Mouse (Mus musculus): ENCODE data around the gene Hilpda.

Hilpda gene

DNA sequence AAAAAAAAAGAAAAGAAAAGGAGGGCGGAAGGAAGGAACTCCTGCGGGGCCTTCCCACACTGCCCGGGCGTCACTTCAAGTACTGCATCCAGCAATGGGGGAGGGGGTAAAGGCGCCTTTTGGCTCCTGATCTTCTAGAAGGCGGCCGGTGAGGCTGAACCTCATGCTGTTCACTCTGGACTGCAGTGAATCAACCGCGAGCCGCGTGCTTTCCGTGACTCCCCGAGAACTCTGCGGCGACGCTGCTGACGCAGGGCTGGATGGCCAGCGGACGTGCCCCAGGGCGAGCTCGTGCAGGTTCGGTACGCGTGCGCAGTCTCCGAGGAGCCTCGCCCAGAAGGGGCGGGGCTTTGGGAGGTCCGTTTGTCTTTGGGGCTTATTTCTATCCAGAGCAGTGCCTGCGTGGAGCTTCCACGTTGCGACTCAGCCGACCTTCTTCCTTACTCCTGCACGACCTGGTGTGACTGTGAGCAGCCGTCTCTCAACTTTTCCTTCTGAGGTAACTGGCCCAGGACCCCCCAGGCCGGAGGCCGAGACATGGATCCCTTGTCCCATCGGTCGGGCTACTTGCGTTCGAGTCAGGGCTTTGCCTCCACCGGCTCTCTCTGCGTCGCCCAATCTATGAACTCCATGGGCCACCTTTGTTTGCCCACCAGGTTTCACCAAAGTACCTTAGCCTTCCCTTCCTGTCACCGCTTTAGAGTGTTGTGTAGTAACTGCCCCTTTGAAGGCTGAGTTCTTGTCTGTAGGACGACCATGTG, at the start of gene Hilpda:
Gene Hilpda, plus strand, starts transcription at position 177 of the 761 bp plus-strand sequence.
- DNase-seq (ENCODE audit: low read depth) = peak; percentile 100

DNA sequence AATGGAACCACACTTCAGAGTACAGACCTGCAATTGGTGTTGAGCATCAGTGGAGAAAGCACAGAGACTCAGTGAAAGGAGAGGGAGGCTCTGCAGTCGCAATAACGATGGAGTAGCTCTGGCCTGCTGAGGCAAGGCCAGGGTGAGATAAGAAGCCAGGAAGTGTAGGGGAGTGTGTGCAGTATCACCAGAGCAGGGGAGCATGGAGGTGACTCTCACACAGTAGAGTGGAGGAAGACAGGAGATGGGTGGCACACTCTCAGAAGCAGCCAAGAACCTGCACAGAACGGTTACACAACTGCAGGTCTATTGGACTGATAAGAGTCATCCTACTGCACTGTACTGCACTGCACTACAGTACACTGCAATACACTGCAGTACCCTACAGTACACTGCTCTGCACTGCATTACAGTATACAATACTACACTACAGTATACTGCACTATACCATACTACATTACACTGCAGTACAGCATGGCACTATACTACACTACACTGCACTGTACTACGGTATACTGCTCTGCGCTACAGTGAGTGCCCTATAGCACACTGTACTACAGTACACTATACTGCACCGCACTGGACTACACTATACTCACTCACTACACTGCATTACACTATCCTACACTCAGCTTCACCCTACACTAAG, 42.9 kb upstream of the Hilpda start:
- DNase-seq (ENCODE audit: low read depth) = no peak

GRCm38 (mm10) chr6:29230386-29230785, 41.9 kb upstream of the Hilpda start:
- DNase-seq (ENCODE audit: low read depth) = no peak

DNA sequence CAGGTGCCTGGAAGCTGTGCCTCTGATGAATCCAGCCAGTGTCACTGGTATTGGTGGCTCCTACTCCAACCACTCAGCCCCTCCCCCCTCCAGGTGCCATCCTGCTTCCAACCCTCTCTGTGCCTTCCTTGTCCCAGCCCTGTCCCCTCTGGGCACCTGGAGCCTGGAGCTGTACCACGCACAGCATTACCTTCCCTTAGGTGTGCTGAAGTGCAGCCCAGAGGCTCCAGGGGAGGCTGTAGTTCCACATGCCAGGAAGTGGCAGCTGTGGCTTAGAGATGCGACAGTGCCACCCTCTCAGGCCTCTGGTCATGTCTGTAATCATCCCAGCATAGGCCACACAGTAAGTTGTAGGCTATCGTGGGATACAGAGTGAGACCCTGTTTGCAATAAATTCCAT, 40.5 kb upstream of the Hilpda start:
- no peak for DNase-seq (ENCODE audit: low read depth)

DNA sequence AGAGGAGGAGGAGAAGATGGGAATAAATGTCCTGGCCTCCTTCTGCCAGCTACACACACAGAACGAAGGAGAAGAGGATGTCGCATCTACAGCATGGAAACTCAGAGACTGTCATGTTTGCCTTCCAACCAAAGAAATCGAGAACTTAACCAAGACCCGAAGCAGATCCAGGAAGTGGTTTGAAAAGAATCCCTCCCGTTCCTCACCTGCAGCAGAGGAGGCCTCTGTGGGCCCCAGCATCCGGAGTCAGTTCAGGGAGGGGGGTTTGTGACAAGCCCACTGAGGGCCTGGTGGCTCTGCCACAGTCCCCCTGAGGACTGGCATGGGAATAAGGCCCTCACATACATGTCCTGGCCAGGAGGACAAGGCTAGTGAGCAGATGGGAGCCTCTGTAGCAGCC, 40.0 kb upstream of the Hilpda start:
- no peak for DNase-seq (ENCODE audit: low read depth)

DNA sequence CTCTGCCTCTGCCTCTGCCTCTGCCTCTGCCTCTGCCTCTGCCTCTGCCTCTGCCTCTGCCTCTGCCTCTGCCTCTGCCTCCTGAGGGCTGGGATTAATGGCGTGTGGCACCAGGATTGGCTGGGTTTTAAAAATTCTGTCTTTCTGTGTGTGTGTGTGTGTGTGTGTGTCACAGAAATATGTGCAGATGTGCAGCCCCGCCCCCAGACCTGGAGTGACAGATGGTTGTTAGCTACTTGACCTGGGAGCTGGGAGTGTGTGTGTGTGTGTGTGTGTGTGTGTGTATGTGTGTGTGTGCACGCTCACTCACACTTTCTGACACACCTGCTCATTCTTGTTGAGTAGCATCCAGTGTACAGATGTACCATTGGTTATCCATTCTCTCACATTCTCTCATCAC, 38.6 kb upstream of the Hilpda start:
- DNase-seq (ENCODE audit: low read depth) = no peak

DNA sequence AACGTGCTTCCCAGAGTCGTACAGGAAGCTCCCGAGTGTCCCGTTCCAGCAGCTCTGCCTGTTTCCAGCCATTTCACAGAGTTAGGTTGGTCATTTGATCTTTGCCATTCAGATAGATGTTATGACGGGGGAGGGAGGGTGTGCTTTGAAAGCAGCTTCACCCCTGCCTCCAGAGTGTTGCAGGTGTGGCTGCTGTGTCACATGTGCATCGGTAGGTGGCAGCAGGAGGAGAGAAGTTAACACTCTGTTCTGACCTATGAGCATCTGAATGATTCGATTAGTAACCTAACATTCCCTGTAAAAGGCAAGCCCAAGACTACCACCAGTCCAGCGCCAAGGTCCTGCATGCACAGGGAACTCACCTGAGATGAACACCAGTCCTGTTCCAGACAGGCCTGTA, 38.0 kb upstream of the Hilpda start:
- peak; percentile 67 for DNase-seq (ENCODE audit: low read depth)

DNA sequence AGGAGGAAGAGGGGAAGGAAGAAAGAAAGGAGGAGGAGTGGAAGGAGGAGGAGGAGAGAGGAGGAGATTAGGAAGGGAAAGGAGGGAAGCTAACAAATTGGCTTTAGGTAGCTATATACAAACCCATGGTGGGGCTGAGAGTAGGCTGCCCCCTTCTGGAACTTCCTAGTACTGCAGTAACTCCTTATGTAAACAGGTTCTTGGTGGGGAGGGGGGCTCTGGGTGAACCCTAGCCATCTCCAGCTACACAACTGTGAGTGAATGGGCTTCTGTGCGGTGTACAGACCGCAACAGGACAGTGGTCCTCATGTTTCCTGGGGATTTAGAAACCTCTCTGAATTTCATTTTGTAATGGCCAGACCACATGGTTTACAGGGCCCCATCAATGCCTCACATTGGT, 31.5 kb upstream of the Hilpda start:
- peak; percentile 80 for DNase-seq (ENCODE audit: low read depth)

DNA sequence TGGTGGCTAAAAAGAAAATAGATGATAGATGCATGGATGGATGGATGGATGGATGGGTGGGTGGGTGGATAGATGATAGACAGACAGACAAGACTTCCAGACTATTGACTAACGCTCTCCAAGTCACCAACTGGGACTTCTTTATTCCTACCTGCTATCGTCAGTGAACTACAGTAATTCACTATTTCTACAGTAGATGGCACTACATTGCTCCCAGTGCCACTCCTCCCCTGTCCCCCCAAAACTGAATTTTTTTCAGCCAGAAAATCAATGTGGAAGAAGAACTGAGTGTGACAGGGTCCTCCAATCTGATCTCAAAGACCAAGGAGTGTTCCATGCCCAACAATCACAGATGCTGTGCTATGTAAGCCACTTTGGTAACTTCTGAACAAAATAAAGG, 30.6 kb upstream of the Hilpda start:
- DNase-seq (ENCODE audit: low read depth) = peak; percentile 42

DNA sequence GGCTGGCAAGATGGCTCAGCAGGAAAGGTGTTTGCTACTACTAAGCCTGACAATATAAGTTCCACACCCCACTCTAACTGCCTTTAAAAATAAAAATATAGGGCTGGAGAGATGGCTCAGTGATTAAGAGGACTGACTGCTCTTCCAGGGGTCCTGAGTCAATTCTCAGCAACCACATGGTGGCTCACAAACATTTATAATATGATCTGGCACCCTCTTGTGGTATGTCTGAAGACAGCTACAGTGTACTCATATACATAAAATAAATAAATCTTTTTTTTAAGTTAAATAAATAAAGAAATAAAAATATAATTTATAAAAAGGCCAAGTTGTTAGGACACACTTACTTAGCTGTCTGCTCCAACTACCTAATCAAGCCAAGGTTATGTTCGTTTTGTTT, 30.0 kb upstream of the Hilpda start:
- DNase-seq (ENCODE audit: low read depth) = peak; percentile 63

GRCm38 (mm10) chr6:29245272-29246120, 26.8 kb upstream of the Hilpda start:
- no peak for DNase-seq (ENCODE audit: low read depth)

GRCm38 (mm10) chr6:29246183-29246582, 26.1 kb upstream of the Hilpda start:
- no peak for DNase-seq (ENCODE audit: low read depth)

GRCm38 (mm10) chr6:29246585-29246984, 25.7 kb upstream of the Hilpda start:
- DNase-seq (ENCODE audit: low read depth) = no peak

DNA sequence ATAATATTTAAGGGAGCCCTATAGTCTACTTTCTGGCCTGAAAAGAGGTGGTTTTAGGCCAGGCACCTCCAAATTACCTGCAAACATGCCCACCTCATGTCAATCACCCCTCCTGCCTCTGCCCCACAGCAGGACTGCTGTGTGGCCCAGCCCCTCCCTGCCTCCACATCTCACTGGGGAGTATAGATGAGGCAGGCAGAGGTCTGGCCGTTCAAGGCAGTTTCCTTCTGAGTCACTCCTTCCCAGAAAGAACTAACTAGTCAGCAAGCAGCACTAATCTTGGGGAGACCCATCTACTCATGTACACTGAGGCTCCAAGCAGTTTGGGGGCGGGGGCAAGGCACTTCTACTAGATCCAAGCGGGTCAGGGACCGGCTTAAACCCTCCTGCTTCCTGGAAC, 25.2 kb upstream of the Hilpda start:
- peak; percentile 67 for DNase-seq (ENCODE audit: low read depth)

DNA sequence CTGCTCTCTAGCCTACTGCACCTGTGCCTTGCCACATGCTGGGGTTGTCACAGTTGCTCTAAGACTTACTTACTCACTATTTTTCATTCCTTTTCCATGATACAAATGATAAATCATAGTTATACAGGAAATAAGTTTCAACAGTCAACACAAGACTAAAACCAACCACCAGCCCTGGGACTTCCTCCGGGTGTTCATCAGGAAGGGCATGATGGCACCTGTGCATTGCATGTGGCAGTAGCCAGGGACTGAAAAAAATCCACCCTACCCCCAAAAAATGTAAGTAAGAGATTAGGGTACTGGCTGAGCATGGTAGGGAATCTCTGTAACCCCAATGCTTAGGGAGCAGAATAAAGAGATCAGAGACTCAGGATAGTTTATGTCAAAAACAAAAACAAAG, 12.9 kb upstream of the Hilpda start:
- DNase-seq (ENCODE audit: low read depth) = no peak

- DNase-seq (ENCODE audit: low read depth) = no peak
Measured at GRCm38 (mm10) chr6:29261831-29262230, 10.5 kb upstream of the Hilpda start.

- DNase-seq (ENCODE audit: low read depth) = peak; percentile 86
Measured at GRCm38 (mm10) chr6:29263650-29264455, 8.4 kb upstream of the Hilpda start.

GRCm38 (mm10) chr6:29264456-29264781, 7.9 kb upstream of the Hilpda start:
- DNase-seq (ENCODE audit: low read depth) = no peak

- DNase-seq (ENCODE audit: low read depth) = no peak
Measured at GRCm38 (mm10) chr6:29266936-29267335, 5.4 kb upstream of the Hilpda start.

GRCm38 (mm10) chr6:29269006-29269668, 3.2 kb upstream of the Hilpda start:
- DNase-seq (ENCODE audit: low read depth) = no peak

DNA sequence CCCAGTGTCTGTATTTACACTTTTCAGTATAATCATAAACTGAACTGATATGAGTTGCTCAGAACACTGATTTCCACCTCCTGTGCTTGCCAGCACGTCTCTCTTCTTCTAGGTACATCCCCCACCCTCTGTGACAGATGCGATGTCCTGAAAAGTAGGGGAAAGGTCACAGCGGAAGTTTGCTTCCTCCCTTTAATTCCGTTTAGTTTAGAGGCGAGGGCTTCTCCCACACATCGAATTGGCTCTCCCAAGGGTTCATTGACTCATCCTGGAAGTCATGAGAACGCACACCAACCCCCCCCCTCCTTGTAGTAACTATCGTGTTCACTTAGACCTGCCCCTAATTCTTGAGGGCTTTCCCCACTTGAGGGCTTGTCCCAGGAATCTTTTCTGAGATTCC, 1.3 kb upstream of the Hilpda start:
- peak; percentile 74 for DNase-seq (ENCODE audit: low read depth)

GRCm38 (mm10) chr6:29276746-29277145, 4.5 kb downstream of the Hilpda start:
- DNase-seq (ENCODE audit: low read depth) = no peak

All from NIH3T3 (cell line).